Mouse (Mus musculus) neural tube, embryonic 13.5 days (tissue): ENCODE results near the gene Kcnn1. TPM values are rescaled to one million over a fixed set of nuclear protein-coding genes. Genes with fewer than 3 reads are reported as not detected.
"Not testable (repeated sequence)": the region's sequence is repeated elsewhere in the genome, so short reads cannot be mapped to it uniquely, and the experiment has no call there.

ENCODE experiments used
- ATAC-seq: fragments of 200-750 bp; cut with Nextera tagmentation; 2 replicates; pipeline ENCODE4 v1.8.0; 2017; ENCODE audit warnings: low read depth, mild to moderate bottlenecking, moderate TSS enrichment, moderate library complexity
- H3K27ac ChIP-seq: fragments of 300-500 bp; sonication (generic); replicated peaks from 2 replicates; pipeline ENCODE4 v1.5.1; 2015; ENCODE audit warnings: moderate library complexity, mild to moderate bottlenecking, inconsistent platforms
- H3K27me3 ChIP-seq: fragments of 300-500 bp; sonication (generic); 2 replicates; pipeline ENCODE4 v1.6.1; 2015; ENCODE audit warnings: mild to moderate bottlenecking, inconsistent platforms
- H3K36me3 ChIP-seq: fragments of 300-500 bp; sonication (generic); 2 replicates; pipeline ENCODE4 v1.6.1; 2015; ENCODE audit warnings: mild to moderate bottlenecking, inconsistent platforms
- H3K4me1 ChIP-seq: fragments of 300-500 bp; sonication (generic); replicated peaks from 2 replicates; pipeline ENCODE4 v1.6.1; 2015; ENCODE audit warnings: inconsistent platforms
- H3K4me2 ChIP-seq: fragments of 300-500 bp; sonication (generic); 2 replicates; pipeline ENCODE4 v1.6.1; 2015; ENCODE audit warnings: inconsistent platforms, mild to moderate bottlenecking, moderate library complexity
- H3K4me3 ChIP-seq: fragments of 300-500 bp; sonication (generic); 2 replicates; pipeline ENCODE4 v1.5.1; 2015; ENCODE audit warnings: mild to moderate bottlenecking, inconsistent platforms
- H3K9ac ChIP-seq: fragments of 300-500 bp; sonication (generic); 2 replicates; pipeline ENCODE4 v1.6.1; 2015; ENCODE audit warnings: moderate library complexity, mild to moderate bottlenecking, inconsistent platforms
- H3K9me3 ChIP-seq: fragments of 300-500 bp; sonication (generic); 2 replicates; pipeline ENCODE4 v1.6.1; 2016; ENCODE audit warnings: inconsistent platforms
- WGBS: fragments of 180-500 bp; shearing (Covaris S2); methylation state at CpG from one replicate; pipeline ENCODE4 v1.1.7; 2015; 5-methylcytosine and 5-hydroxymethylcytosine counted together
- polyA plus RNA-seq: library from polyadenylated mRNA; unstranded; fragments of >200 nt; fragmentation: Nextera tagmentation; extraction: Ambion mirVana; gene quantifications from 2 replicates; pipeline ENCODE4 v1.2.1, GENCODE M21; 2015

Kcnn1 gene
- polyA plus RNA-seq, 1 experiment from 2014 or later: 17.5 TPM

DNA sequence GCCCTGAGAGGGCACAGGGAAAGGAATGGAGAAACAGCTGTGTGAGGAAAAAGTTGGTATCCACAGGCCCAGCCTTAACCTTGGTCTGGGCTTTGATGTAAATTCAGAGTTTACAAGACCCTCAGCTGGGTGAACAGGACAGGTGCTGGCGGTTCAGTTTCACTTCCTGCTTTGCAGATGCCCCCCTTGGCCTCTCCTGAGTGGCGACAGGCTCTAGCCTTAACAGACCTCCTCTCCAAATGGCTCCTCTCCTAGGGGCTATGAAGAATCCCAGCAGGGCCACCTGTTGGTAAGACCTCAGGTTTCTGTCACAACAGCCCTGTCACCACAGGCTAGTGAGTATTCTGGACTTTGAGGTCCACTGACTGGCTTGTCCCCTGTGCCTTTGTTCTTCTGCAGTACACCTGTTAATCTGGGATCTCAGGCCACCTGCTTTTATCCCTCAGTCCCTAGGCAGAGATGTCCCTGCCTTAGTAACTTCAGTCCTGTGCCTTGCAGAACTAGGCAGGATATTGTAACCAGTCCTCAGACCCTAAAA is 35.7 kb upstream of the Kcnn1 start:
- Histone ChIP-seq H3K27me3 (peaks cover 41% of the 10 kb centered on the region), H3K36me3 (peaks cover 20% of the 10 kb centered on the region), H3K4me1 (peaks cover 20% of the 10 kb centered on the region), H3K9me3 (no peaks in the 10 kb centered on the region), H3K27ac (0 out of 2 replicates have a peak overlapping the region, but pooled peaks have one; percentile 42), H3K4me3 (no peak overlapping the region; the same call in 1 of the 2 replicates), H3K9ac (peak overlapping the region; percentile 84), H3K4me2 (peak overlapping the region; percentile 89; the same call in 1 of the 2 replicates)
- ATAC-seq: no peak
- 51% methylated on average over 2 of the region's 2 CpGs for WGBS

DNA sequence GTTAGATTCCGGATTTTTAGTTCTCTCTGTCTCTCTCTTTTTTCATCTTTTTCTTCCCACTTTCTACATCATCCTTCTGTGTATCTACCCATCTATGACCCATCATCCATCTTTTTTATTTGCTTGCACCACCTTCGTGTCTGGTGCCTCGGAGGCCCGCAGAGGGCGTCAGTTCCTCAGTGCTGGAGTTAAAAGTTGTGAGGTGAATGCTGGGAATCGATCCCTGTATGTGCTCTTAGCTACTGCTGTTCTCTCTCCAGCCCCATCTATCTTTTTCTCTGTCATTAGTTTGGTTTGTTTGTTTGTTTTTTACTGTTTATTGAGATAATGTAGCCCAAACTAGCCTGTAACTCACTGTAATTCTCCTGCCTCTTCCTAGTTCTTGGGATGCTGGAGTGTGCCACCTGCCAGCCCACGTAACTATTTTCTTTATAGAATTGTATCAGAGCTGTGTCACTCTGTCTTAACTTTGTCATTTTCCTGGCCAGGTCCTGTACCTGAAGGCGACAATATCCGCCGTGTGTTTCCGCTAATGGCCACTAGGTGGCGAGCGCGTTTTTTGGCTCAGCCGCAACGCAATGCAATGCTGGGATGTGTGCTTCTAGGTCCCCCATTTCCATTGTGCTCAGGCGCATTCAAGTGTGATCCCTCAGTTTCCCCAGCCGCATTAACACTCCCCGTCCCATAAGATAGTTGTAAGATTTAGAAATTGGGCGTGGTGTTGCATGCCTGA is 34.8 kb upstream of the Kcnn1 start:
- H3K27ac ChIP-seq: peak overlapping the region; percentile 72
- peaks cover 43% of the 10 kb centered on the region for H3K27me3 ChIP-seq
- peak overlapping the region; percentile 89 for H3K4me2 ChIP-seq
- under 1% methylated on average over 20 of the region's 20 CpGs for WGBS
- H3K9me3 ChIP-seq: no peaks in the 10 kb centered on the region
- peak overlapping the region; percentile 84 for H3K9ac ChIP-seq
- H3K4me1 ChIP-seq: peaks cover 21% of the 10 kb centered on the region
- peaks cover 29% of the 10 kb centered on the region for H3K36me3 ChIP-seq
- peak; percentile 78 for ATAC-seq
- peak overlapping the region; percentile 77 for H3K4me3 ChIP-seq

DNA sequence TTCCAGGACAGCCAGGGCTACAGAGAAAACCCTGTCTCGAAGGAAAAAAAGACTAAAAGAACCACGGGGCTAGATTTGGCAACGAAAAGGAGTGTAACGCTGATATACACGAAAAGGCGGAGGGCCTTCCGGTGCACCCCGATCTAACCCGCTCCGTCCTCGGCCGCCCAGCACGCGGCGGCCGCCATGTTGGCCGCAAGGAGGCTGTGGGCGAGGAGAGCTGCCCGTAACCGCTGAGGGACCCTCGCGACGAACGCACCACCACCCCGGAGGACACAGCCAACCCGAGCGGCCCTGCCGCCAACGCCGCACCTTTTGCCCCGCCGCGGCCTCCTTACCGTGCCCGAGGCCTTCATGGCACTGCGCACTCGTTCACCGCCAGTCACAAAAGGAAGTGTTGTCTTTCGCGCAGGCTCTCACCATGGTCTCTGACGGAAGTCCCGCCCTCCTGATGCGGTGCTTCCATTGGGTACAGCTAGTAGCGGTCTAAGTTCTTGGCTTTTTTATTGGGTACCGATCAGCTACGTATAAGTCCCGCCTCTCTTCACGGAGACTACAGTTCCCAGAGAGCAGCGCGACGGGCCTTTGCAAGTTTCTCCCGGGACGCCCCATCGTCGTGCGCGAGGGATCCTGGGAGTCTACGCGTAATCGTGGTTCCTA is 34.1 kb upstream of the Kcnn1 start, which contains the start of gene Rpl18a:
Rpl18a (minus strand) TSS at position 392 of the 660 bp plus-strand sequence.
- WGBS: under 1% methylated on average over 60 of the region's 60 CpGs
- peaks cover 29% of the 10 kb centered on the region for H3K36me3 ChIP-seq
- peak within 1 kb of the TSS; percentile 90 for H3K9ac ChIP-seq
- H3K27me3 ChIP-seq: peaks cover 43% of the 10 kb centered on the region
- peak within 1 kb of the TSS; percentile 77 for H3K4me3 ChIP-seq
- peak within 1 kb of the TSS; percentile 72 for H3K27ac ChIP-seq
- H3K4me1 ChIP-seq: peaks cover 28% of the 10 kb centered on the region
- H3K9me3 ChIP-seq: no peaks in the 10 kb centered on the region
- ATAC-seq: peak; percentile 97
- H3K4me2 ChIP-seq: peak within 1 kb of the TSS; percentile 99

DNA sequence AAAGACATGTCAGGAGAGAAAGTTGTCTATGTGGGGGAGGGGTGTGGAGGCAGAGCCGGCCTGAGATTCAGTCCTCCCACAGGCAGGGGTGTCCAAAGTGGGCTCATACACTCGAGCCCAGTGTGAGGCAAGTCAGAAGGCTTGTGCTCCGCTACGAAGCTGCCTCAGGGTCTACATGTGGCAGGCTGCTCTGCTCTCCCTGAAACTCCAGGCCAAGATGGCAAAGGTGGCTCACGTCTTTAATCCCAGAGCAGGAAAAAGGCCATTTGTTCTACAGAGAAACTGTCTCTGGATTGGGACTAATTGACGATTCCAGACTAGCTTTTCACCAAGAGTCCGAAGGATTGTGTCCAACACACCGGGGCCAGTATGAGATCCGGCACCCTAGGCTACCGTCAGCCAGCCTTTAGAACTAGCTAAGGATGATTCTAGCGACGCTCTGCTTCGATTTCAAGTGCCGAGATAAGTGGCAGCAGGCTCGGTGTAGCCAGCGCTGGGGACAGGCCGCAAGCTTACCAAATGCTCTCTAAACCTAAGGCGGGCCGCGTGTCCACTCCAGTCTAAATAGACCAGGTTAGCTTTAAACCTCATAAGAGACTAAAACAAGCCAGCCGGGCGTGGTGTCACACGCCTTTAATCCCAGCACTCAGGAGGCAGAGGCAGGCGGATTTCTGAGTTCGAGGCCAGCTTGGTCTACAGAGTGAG is 33.4 kb upstream of the Kcnn1 start:
- WGBS: 5% methylated on average over 25 of the region's 25 CpGs
- H3K27ac ChIP-seq: peak overlapping the region; percentile 70; the same call in 1 of the 2 replicates
- peak; percentile 0; the same call in 1 of the 2 replicates for ATAC-seq

DNA sequence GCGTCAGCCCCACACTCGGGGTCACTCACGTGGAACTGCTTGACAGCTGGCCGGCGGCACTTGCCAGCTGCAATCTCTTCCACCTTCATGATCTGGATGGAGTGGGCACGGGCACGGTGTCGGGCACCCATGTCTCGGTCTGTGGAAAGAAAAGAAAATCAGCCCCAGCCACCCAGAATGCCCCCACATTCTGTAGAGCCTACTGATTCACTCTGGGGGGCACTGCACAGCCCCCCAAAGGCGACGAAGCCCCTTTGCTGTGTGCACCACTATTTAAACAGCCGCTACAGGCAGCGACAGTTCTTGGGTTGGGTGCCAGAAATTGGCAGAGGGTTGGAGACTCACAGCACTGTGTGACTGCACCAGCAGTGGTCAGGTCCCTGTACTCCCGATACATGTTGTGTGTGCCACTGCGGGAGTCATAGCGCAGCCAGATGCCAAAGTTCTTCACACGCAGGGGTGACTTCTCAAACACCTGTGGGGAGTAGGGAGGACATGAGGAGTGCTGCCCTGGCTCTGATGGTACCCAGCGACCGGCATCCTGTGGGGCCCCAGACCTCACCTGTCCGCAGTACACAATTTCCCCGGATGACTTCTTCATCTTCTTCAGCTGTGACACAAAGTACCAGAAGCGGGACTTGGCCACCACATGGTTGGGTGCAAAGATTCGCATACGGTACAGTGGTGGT is 32.7 kb upstream of the Kcnn1 start:
- 80% methylated on average over 24 of the region's 24 CpGs for WGBS
- Histone ChIP-seq H3K4me3 (peak overlapping the region; percentile 77), H3K9ac (peak overlapping the region; percentile 90; the same call in 1 of the 2 replicates), H3K27me3 (peaks cover 50% of the 10 kb centered on the region), H3K4me1 (peaks cover 31% of the 10 kb centered on the region), H3K4me2 (peak overlapping the region; percentile 99), H3K36me3 (peaks cover 34% of the 10 kb centered on the region)
- not testable (repeated sequence) for H3K9me3 ChIP-seq, H3K27ac ChIP-seq, ATAC-seq

More for the DNA sequence above, 33.4 kb upstream of the Kcnn1 start:
- Histone ChIP-seq H3K4me3 (peak overlapping the region; percentile 77), H3K9me3 (no peaks in the 10 kb centered on the region), H3K9ac (peak overlapping the region; percentile 90), H3K4me2 (peak overlapping the region; percentile 99), H3K4me1 (peaks cover 31% of the 10 kb centered on the region), H3K27me3 (peaks cover 45% of the 10 kb centered on the region), H3K36me3 (peaks cover 29% of the 10 kb centered on the region)

DNA sequence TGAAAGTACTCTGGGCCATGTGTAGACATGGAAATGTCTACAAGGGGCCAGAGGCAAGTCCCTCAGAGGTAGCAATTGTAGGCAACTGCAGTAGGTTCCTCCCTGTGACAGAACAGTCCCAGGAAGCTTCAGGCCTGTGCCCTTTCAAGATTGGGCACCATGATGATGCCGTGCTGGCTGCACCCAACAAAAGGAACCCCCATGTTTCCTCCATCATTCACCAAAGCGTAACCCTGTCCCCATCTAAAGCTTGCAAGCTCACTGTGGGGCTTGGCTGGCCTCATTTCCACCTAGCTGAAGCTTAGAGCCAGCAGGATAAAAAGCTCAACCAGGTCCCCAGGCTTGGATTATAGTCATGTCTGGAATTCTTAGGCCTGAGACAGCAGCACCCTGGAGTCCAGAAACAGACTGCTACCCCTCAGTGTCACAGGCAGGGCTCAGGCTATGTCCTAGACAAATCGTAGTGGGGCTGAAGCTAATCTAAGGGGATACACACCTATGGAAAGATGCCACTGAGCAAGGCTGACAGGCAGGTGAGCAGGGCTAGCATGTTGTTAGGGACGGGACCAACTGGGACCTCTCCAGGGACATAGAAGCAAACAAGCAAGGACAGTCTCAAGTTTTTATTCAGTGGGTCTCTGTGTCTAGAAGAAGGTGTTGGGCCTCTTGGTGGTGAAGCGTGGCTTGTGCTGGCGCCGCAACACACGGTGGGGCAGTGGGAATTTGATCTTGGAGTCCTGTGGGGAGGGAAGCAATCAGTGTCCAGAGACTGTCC is 31.9 kb upstream of the Kcnn1 start:
- no peak for ATAC-seq
- Histone ChIP-seq H3K9ac (no peak overlapping the region), H3K27ac (no peak overlapping the region)

GRCm38 (mm10) chr8:70894385-70894720 is 31.3 kb upstream of the Kcnn1 start:
- ATAC-seq: no peak
- Histone ChIP-seq H3K4me2 (no peak overlapping the region), H3K4me1 (peaks cover 31% of the 10 kb centered on the region), H3K27me3 (peaks cover 58% of the 10 kb centered on the region), H3K36me3 (peaks cover 35% of the 10 kb centered on the region), H3K27ac (no peak overlapping the region), H3K9me3 (no peaks in the 10 kb centered on the region), H3K9ac (no peak overlapping the region), H3K4me3 (no peak overlapping the region)
- 60% methylated on average over 2 of the region's 2 CpGs for WGBS

More for the DNA sequence above, 31.9 kb upstream of the Kcnn1 start:
- Histone ChIP-seq H3K4me2 (no peak overlapping the region), H3K4me1 (peaks cover 31% of the 10 kb centered on the region), H3K4me3 (no peak overlapping the region), H3K9me3 (no peaks in the 10 kb centered on the region), H3K36me3 (peaks cover 35% of the 10 kb centered on the region), H3K27me3 (peaks cover 52% of the 10 kb centered on the region)
- WGBS: 88% methylated on average over 8 of the region's 8 CpGs

- ATAC-seq: no peak
- H3K27ac ChIP-seq: no peak overlapping the region
- peaks cover 35% of the 10 kb centered on the region for H3K36me3 ChIP-seq
- H3K9ac ChIP-seq: no peak overlapping the region
- peaks cover 64% of the 10 kb centered on the region for H3K27me3 ChIP-seq
- WGBS: 32% methylated on average over 12 of the region's 12 CpGs
- no peak overlapping the region for H3K4me2 ChIP-seq
- H3K4me3 ChIP-seq: no peak overlapping the region
- peaks cover 31% of the 10 kb centered on the region for H3K4me1 ChIP-seq
- no peaks in the 10 kb centered on the region for H3K9me3 ChIP-seq
Measured at GRCm38 (mm10) chr8:70893656-70894384, 30.8 kb upstream of the Kcnn1 start.

GRCm38 (mm10) chr8:70892896-70893655 is 30.0 kb upstream of the Kcnn1 start:
- H3K27ac ChIP-seq: no peak overlapping the region

More at GRCm38 (mm10) chr8:70892896-70893655, 30.0 kb upstream of the Kcnn1 start:
- no peaks in the 10 kb centered on the region for H3K9me3 ChIP-seq
- H3K4me1 ChIP-seq: peaks cover 23% of the 10 kb centered on the region
- H3K36me3 ChIP-seq: peaks cover 35% of the 10 kb centered on the region
- peak overlapping the region; percentile 26 for H3K4me3 ChIP-seq
- WGBS: 28% methylated on average over 20 of the region's 20 CpGs
- peak overlapping the region; percentile 56; the same call in 1 of the 2 replicates for H3K9ac ChIP-seq
- H3K27me3 ChIP-seq: peaks cover 68% of the 10 kb centered on the region
- ATAC-seq: no peak
- peak overlapping the region; percentile 49 for H3K4me2 ChIP-seq
